Mouse (Mus musculus): ENCODE results near the gene Akap11. TPM values are rescaled to one million over a fixed set of nuclear protein-coding genes. Genes with fewer than 3 reads are reported as not detected.

Gene Akap11
- polyA plus RNA-seq, 1 experiment from 2014 or later, result 17.4 TPM

GRCm38 (mm10) chr14:78525611-78526457 lies 10.8 kb downstream of the Akap11 start:
- peaks cover 14% of the 10 kb centered on the region for H3K4me1 ChIP-seq
- 94% methylated on average over 3 of the region's 3 CpGs for WGBS
- H3K27ac ChIP-seq (replicated peaks), result no peak overlapping the region
- no peaks in the 10 kb centered on the region for H3K27me3 ChIP-seq (replicated peaks; ENCODE audit: low read depth, poor library complexity, severe bottlenecking)
- H3K9me3 ChIP-seq, result no peaks in the 10 kb centered on the region
- no peak for DNase-seq (ENCODE audit: low spot score)
- peaks cover 10% of the 10 kb centered on the region for H3K36me3 ChIP-seq (replicated peaks)
- no peak overlapping the region for H3K4me3 ChIP-seq

DNA sequence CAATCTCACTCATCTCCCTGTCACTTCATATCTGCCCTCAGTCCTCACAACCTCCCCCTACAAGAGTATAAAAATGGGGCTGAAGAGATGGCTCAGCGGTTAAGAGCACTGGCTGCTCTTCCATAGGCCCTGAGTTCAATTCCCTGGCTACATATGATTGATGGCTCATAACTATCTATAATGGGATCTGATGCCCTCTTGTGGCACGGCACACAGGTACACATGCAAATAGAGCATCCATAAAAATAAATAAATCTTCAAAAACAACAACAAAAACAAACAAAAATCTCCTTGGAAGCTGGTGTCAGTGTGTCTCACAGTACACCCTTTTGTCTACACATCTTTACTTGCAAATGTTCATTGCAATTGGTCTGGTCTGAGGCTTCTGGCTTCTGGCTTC lies 11.5 kb downstream of the Akap11 start:
- 92% methylated on average over 2 of the region's 2 CpGs for WGBS
- Histone ChIP-seq H3K27ac (replicated peaks) (no peak overlapping the region), H3K27me3 (replicated peaks; ENCODE audit: low read depth, poor library complexity, severe bottlenecking) (no peaks in the 10 kb centered on the region), H3K36me3 (replicated peaks) (peaks cover 16% of the 10 kb centered on the region), H3K4me1 (peaks cover 14% of the 10 kb centered on the region), H3K4me3 (no peak overlapping the region), H3K9me3 (no peaks in the 10 kb centered on the region)
- no peak for DNase-seq (ENCODE audit: low spot score)

DNA sequence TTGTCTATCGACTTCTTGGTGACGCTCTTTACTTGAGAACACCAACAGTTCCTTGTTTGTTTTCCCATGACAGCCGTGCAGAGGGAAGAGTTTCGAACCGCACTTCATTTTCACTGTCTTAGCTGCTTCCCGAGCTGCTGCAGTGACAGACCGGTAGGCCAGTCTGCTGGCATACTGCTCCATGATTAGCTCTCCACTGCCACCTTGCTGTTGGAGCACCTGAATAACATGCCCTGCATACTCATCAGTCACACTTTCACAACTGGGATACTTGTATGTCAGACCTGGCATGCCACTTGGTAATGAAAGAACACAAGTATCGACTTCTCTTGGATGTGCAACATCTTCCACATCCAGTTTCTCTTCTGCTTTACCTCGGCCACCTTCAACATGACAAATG lies 25.9 kb downstream of the Akap11 start:
- peaks cover 95% of the 10 kb centered on the region for H3K36me3 ChIP-seq (replicated peaks)
- H3K9me3 ChIP-seq, result no peaks in the 10 kb centered on the region
- H3K27ac ChIP-seq (replicated peaks), result no peak overlapping the region
- H3K4me3 ChIP-seq, result no peak overlapping the region
- 87% methylated on average over 9 of the region's 9 CpGs for WGBS
- DNase-seq (ENCODE audit: low spot score), result no peak
- no peaks in the 10 kb centered on the region for H3K27me3 ChIP-seq (replicated peaks; ENCODE audit: low read depth, poor library complexity, severe bottlenecking)
- H3K4me1 ChIP-seq, result no peaks in the 10 kb centered on the region

DNA sequence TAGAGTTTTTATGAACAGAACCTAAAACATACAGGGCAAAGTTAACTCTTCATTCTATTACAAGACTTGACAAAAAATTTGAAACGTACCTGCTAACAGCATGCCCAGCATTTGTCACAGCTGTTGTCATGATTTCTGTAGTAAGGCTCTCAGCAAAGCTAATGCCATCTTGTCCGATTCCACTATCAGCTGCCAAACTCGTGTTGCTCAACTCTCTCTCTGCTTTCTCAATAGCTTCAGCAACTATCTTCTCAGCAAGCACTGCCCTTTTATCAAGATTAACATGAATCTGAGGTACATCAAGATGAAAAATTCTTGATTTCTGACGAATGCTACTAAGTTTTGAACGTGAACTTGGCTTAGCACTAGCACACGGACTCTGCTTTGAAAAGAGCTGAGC lies 26.8 kb downstream of the Akap11 start:
- WGBS, result 94% methylated on average over 6 of the region's 6 CpGs
- no peak for DNase-seq (ENCODE audit: low spot score)
- H3K4me1 ChIP-seq, result no peaks in the 10 kb centered on the region
- peaks cover 96% of the 10 kb centered on the region for H3K36me3 ChIP-seq (replicated peaks)
- H3K4me3 ChIP-seq, result no peak overlapping the region
- no peaks in the 10 kb centered on the region for H3K27me3 ChIP-seq (replicated peaks; ENCODE audit: low read depth, poor library complexity, severe bottlenecking)
- H3K27ac ChIP-seq (replicated peaks), result no peak overlapping the region
- no peaks in the 10 kb centered on the region for H3K9me3 ChIP-seq

GRCm38 (mm10) chr14:78500578-78500977 lies 36.0 kb downstream of the Akap11 start:
- Histone ChIP-seq H3K9me3 (no peaks in the 10 kb centered on the region), H3K4me3 (no peak overlapping the region), H3K4me1 (no peaks in the 10 kb centered on the region), H3K36me3 (replicated peaks) (peaks cover 63% of the 10 kb centered on the region), H3K27me3 (replicated peaks; ENCODE audit: low read depth, poor library complexity, severe bottlenecking) (no peaks in the 10 kb centered on the region), H3K27ac (replicated peaks) (no peak overlapping the region)
- 74% methylated on average over 3 of the region's 3 CpGs for WGBS
- DNase-seq (ENCODE audit: low spot score), result no peak

DNA sequence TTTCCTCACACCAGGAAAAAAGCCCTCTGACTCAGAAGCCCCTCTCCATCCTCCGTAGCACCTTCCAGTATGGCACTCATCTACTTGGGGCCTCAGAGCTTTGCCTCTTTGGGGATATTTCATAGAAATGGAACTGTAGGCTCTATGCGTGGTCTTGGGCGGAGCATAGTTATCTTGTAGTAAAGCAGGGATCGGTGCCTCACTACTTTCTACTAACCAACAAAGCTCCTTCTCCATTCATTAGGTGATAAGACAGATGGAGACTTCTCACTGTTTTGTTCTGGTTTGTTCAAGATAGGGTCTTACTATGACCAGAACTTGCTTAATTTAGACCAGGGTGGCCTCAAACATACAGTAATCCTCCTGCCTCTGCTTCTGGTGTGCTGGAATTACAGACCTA lies 39.9 kb downstream of the Akap11 start:
- no peak for DNase-seq (ENCODE audit: low spot score)
- Histone ChIP-seq H3K36me3 (replicated peaks) (peaks cover 65% of the 10 kb centered on the region), H3K4me1 (no peaks in the 10 kb centered on the region), H3K4me3 (no peak overlapping the region), H3K27me3 (replicated peaks; ENCODE audit: low read depth, poor library complexity, severe bottlenecking) (no peaks in the 10 kb centered on the region), H3K9me3 (no peaks in the 10 kb centered on the region), H3K27ac (replicated peaks) (no peak overlapping the region)
- WGBS, result 94% methylated on average over 4 of the region's 4 CpGs

DNA sequence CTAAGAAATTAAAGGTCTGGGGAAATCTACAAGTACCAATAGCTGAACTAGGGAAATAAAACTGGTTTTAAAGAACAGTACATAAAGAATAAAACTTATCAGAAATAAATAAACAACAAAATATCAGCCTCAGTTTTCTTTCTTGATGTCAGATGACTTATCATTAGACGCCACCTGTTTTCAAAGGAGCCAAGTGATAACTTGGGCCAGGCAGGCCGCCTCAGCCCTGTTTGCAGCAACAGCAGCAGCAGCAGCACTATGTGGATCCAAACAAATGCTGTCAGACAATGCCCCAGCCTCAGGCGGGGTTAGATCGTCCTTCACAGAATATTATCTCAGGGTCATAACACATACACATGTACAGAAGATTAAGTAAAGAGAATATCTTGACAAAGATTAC lies 41.4 kb downstream of the Akap11 start:
- Histone ChIP-seq H3K4me1 (no peaks in the 10 kb centered on the region), H3K4me3 (no peak overlapping the region), H3K36me3 (replicated peaks) (peaks cover 66% of the 10 kb centered on the region), H3K9me3 (no peaks in the 10 kb centered on the region), H3K27ac (replicated peaks) (no peak overlapping the region), H3K27me3 (replicated peaks; ENCODE audit: low read depth, poor library complexity, severe bottlenecking) (no peaks in the 10 kb centered on the region)
- 91% methylated on average over 4 of the region's 4 CpGs for WGBS
- no peak for DNase-seq (ENCODE audit: low spot score)

- H3K36me3 ChIP-seq (replicated peaks), result peaks cover 50% of the 10 kb centered on the region
- H3K9me3 ChIP-seq, result no peaks in the 10 kb centered on the region
- H3K27me3 ChIP-seq (replicated peaks; ENCODE audit: low read depth, poor library complexity, severe bottlenecking), result no peaks in the 10 kb centered on the region
- 84% methylated on average over 9 of the region's 9 CpGs for WGBS
- H3K4me1 ChIP-seq, result no peaks in the 10 kb centered on the region
- no peak overlapping the region for H3K27ac ChIP-seq (replicated peaks)
- no peak for DNase-seq (ENCODE audit: low spot score)
- no peak overlapping the region for H3K4me3 ChIP-seq
Measured at GRCm38 (mm10) chr14:78492602-78493001, 44.0 kb downstream of the Akap11 start.

DNA sequence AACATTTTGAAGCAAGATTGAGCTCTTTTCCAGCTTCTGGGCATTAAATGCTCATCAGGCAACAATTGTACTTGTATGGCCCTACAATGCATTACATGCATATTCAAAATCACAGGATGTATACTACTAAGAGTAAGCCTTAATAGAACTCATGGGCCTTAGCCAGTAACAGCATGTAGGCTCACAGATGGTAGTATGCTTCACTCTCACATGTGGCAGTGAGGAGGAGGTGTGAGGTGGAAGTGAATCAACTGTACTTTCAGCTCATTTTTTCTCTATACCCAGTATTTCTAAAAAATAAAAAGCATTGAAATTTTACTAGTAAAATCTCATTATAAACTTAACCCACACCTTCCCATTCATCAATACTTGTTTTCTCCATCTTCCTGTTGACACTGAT lies 45.2 kb downstream of the Akap11 start:
- no peak overlapping the region for H3K4me3 ChIP-seq
- H3K27me3 ChIP-seq (replicated peaks; ENCODE audit: low read depth, poor library complexity, severe bottlenecking), result no peaks in the 10 kb centered on the region
- H3K27ac ChIP-seq (replicated peaks), result no peak overlapping the region
- DNase-seq (ENCODE audit: low spot score), result no peak
- peaks cover 42% of the 10 kb centered on the region for H3K36me3 ChIP-seq (replicated peaks)
- no peaks in the 10 kb centered on the region for H3K9me3 ChIP-seq
- no peaks in the 10 kb centered on the region for H3K4me1 ChIP-seq

DNA sequence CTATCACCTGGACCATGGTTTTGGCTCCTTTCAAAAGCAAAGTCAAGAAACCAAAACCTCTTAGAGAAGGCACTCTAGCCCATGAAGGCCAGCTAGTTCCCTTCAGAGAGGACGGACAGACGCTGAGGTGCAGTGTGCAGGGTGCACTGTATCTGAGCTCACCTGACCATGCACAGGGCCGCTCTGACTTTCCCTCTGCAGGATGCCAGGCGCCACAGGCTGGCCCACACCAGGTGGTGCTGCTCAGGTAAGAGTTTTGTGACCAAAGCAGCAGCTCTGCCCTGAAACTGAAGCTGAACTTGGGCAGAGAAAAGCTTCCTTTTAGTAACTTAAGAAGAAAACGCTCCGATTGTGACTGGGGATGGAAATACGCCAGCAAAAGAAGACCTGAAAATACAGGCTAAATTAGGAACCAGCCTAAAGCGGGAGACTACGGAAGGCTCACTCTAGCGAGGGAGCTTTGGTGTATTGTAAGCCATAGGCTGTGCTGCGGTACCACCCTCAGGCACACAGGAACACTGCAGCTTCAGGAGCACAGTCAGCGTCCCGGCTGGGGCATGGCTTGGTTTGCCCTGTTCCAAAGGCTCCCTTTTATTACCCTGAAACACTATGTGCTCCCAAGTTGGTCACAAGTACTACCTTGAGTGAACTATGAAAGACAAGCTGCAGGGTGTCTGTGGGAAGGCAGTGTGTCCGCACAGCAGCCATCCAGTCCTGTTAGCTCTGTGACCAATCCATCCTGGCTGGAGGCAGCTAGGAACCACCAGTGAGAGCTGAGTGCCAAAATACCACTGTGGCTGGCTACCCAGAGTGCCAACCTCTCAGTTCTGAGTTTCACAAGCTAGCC lies 54.0 kb downstream of the Akap11 start:
- no peaks in the 10 kb centered on the region for H3K9me3 ChIP-seq
- no peak overlapping the region for H3K27ac ChIP-seq (replicated peaks)
- WGBS, result 21% methylated on average over 14 of the region's 14 CpGs
- DNase-seq (ENCODE audit: low spot score), result peak; percentile 59
- H3K4me1 ChIP-seq, result 0 out of 2 replicates have a peak, but pooled peaks cover 5% of the 10 kb centered on the region
- 0 out of 2 replicates have a peak overlapping the region, but pooled peaks have one; percentile 18 for H3K4me3 ChIP-seq
- no peaks in the 10 kb centered on the region for H3K36me3 ChIP-seq (replicated peaks)
- no peaks in the 10 kb centered on the region for H3K27me3 ChIP-seq (replicated peaks; ENCODE audit: low read depth, poor library complexity, severe bottlenecking)

GRCm38 (mm10) chr14:78474058-78474457 lies 62.5 kb downstream of the Akap11 start:
- Histone ChIP-seq H3K27ac (replicated peaks) (no peak overlapping the region), H3K27me3 (replicated peaks; ENCODE audit: low read depth, poor library complexity, severe bottlenecking) (no peaks in the 10 kb centered on the region), H3K9me3 (no peaks in the 10 kb centered on the region), H3K4me1 (no peaks in the 10 kb centered on the region), H3K4me3 (no peak overlapping the region), H3K36me3 (replicated peaks) (no peaks in the 10 kb centered on the region)
- 91% methylated on average over 3 of the region's 3 CpGs for WGBS
- no peak for DNase-seq (ENCODE audit: low spot score)

GRCm38 (mm10) chr14:78470714-78471113 lies 65.9 kb downstream of the Akap11 start:
- H3K27me3 ChIP-seq (replicated peaks; ENCODE audit: low read depth, poor library complexity, severe bottlenecking), result no peaks in the 10 kb centered on the region

GRCm38 (mm10) chr14:78468991-78469390 lies 67.6 kb downstream of the Akap11 start:
- DNase-seq (ENCODE audit: low spot score), result no peak
- no peak overlapping the region for H3K4me3 ChIP-seq
- WGBS, result 75% methylated on average over 7 of the region's 7 CpGs

More at GRCm38 (mm10) chr14:78470714-78471113, 65.9 kb downstream of the Akap11 start:
- Histone ChIP-seq H3K9me3 (no peaks in the 10 kb centered on the region), H3K4me3 (no peak overlapping the region), H3K36me3 (replicated peaks) (no peaks in the 10 kb centered on the region), H3K27ac (replicated peaks) (no peak overlapping the region), H3K4me1 (no peaks in the 10 kb centered on the region)
- 90% methylated on average over 4 of the region's 4 CpGs for WGBS
- no peak for DNase-seq (ENCODE audit: low spot score)

More at GRCm38 (mm10) chr14:78468991-78469390, 67.6 kb downstream of the Akap11 start:
- H3K27me3 ChIP-seq (replicated peaks; ENCODE audit: low read depth, poor library complexity, severe bottlenecking), result no peaks in the 10 kb centered on the region
- H3K4me1 ChIP-seq, result no peaks in the 10 kb centered on the region
- H3K9me3 ChIP-seq, result no peaks in the 10 kb centered on the region
- H3K36me3 ChIP-seq (replicated peaks), result no peaks in the 10 kb centered on the region
- H3K27ac ChIP-seq (replicated peaks), result no peak overlapping the region

Data from embryonic facial prominence, embryonic 10.5 days (tissue).